Mouse (Mus musculus) limb, embryonic 14.5 days (tissue): Measurements from ENCODE around the gene Polr2a. TPM values are rescaled to one million over a fixed set of nuclear protein-coding genes. Genes with fewer than 3 reads are reported as not detected.

ENCODE experiments used
- ATAC-seq: fragments of 200-750 bp; cut with Nextera tagmentation; 2 replicates; pipeline ENCODE4 v1.8.0; 2017; ENCODE audit warnings: low read depth, moderate number of reproducible peaks, moderate TSS enrichment; ENCODE audit not compliant: low FRiP score
- DNase-seq: peaks from one replicate; pipeline ENCODE4 v3.0.0-alpha.2; 2015; ENCODE audit warnings: low spot score
- H3K27ac ChIP-seq: fragments of 300-500 bp; sonication (generic); replicated peaks from 2 replicates; pipeline ENCODE4 v1.5.1; 2014; ENCODE audit warnings: low read depth, mild to moderate bottlenecking, low read length, moderate library complexity, mixed read lengths
- H3K27me3 ChIP-seq: fragments of 300-500 bp; sonication (generic); 2 replicates; pipeline ENCODE4 v1.6.1; 2014; ENCODE audit warnings: low read length, mixed read lengths; ENCODE audit not compliant: control insufficient read depth, insufficient read depth
- H3K36me3 ChIP-seq: fragments of 300-500 bp; sonication (generic); 2 replicates; pipeline ENCODE4 v1.6.1; 2014; ENCODE audit warnings: mild to moderate bottlenecking, low read length, moderate library complexity, mixed read lengths; ENCODE audit not compliant: control insufficient read depth, insufficient read depth
- H3K4me1 ChIP-seq: fragments of 300-500 bp; sonication (generic); 2 replicates; pipeline ENCODE4 v1.6.1; 2014; ENCODE audit warnings: antibody characterized with exemption, low read length, mixed read lengths; ENCODE audit not compliant: control insufficient read depth, insufficient read depth
- H3K4me2 ChIP-seq: fragments of 300-500 bp; sonication (generic); replicated peaks from 2 replicates; pipeline ENCODE4 v1.6.1; 2014; ENCODE audit warnings: low read depth, mild to moderate bottlenecking, low read length, moderate library complexity; ENCODE audit not compliant: severe bottlenecking
- H3K4me3 ChIP-seq: fragments of 300-500 bp; sonication (generic); replicated peaks from 2 replicates; pipeline ENCODE4 v1.5.1; 2014; ENCODE audit warnings: low read length
- H3K9ac ChIP-seq: fragments of 300-500 bp; sonication (generic); 2 replicates; pipeline ENCODE4 v1.6.1; 2014; ENCODE audit warnings: mild to moderate bottlenecking, low read depth, low read length, moderate library complexity; ENCODE audit not compliant: severe bottlenecking
- H3K9me3 ChIP-seq: fragments of 300-500 bp; sonication (generic); 2 replicates; pipeline ENCODE4 v1.6.1; 2016; ENCODE audit warnings: low read length; ENCODE audit not compliant: control insufficient read depth
- POLR2A ChIP-seq: fragments of 200-500 bp; IDR thresholded peaks from 2 replicates; pipeline ENCODE4 v1.8.0; 2012; ENCODE audit warnings: inconsistent platforms, mild to moderate bottlenecking, moderate library complexity, borderline replicate concordance; ENCODE audit not compliant: insufficient read depth, insufficient read length; ENCODE audit errors: extremely low read depth
- WGBS: fragments of 180-500 bp; shearing (Covaris S2); extraction: QIAGEN DNeasy Blood & Tissue Kit; methylation state at CpG from one replicate; pipeline ENCODE4 v1.1.7; 2014; 5-methylcytosine and 5-hydroxymethylcytosine counted together
- polyA plus RNA-seq, 2 experiments: library from polyadenylated mRNA; depleted of rRNA in 1 of 2; stranded (reverse) in 1 of 2; unstranded in 1 of 2; fragments of >200 nt; fragmentation: Nextera tagmentation in 1 of 2; extraction: Ambion mirVana in 1 of 2; gene quantifications; 2 replicates each; pipeline versions ENCODE4 v1.2.1 to v1.2.3; 2012 to 2014

The Polr2a gene
- polyA plus RNA-seq (2012; rRNA removed) (76.6 and 100 TPM in 2 replicates), polyA plus RNA-seq (2014; fragmentation: Nextera tagmentation; extraction: Ambion mirVana) (40.7 and 45.3 TPM in 2 replicates)

DNA sequence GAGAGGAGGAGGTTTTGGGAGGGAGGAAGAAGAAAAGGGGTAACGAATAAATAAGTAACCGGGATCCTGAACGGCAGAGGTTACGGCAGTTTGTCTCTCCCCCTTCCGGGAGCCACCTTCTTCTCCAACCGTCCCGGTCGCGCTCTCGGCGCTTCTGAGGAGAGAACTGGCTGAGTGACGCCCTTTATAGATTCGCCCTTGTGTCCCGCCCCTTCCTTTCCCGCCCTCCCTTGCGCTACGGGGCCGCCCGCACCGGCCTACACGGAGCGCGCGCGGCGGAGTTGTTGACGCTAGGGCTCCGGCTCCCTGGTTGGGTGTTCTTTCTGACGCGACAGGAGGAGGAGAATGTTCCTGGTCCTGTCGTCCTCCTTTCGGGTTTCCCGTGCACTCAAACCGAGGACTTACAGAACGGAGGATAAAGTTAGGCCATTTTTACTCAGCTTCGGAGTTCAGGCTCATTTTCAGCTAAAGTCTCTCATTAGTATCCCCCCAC is at the start of gene Polr2a:
Polr2a (minus strand) TSS at position 160 of the 493 bp plus-strand sequence.
- peak; percentile 96 for ATAC-seq
- H3K9ac ChIP-seq: peak within 1 kb of the TSS; percentile 65
- peak within 1 kb of the TSS; percentile 73 for H3K4me2 ChIP-seq
- peaks cover 34% of the 10 kb centered on the region for H3K4me1 ChIP-seq
- peak within 1 kb of the TSS; percentile 56 for H3K4me3 ChIP-seq
- peak; percentile 97 for DNase-seq
- no peaks in the 10 kb centered on the region for H3K9me3 ChIP-seq
- no peaks in the 10 kb centered on the region for H3K36me3 ChIP-seq
- peak; percentile 100 for TF ChIP-seq POLR2A
- peak within 1 kb of the TSS; percentile 95 for H3K27ac ChIP-seq
- no peaks in the 10 kb centered on the region for H3K27me3 ChIP-seq
- under 1% methylated on average over 33 of the region's 36 CpGs for WGBS

DNA sequence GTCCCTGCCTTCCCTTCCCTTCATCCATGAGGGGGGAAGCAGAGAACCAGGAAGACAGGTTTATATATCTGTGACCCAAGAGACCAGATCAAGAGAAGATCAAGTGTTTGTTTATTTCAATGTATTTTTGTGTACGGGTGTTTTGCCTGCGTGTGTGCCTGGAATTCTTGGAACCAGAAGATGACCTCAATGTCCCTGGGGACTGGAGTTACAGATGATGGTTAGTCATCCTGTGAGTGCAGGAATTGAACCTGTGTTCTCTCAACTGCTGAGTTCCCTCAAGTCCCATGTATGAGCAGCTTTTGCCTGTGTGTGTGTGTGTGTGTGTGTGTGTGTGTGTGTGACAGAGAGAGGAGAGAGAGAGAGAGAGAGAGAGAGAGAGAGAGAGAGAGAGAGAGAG is 49.2 kb upstream of the Polr2a start:
- Histone ChIP-seq H3K4me2 (no peak overlapping the region), H3K27ac (no peak overlapping the region), H3K4me1 (peaks cover 25% of the 10 kb centered on the region), H3K4me3 (no peak overlapping the region), H3K9me3 (no peaks in the 10 kb centered on the region), H3K9ac (no peak overlapping the region), H3K27me3 (peaks cover 36% of the 10 kb centered on the region), H3K36me3 (no peaks in the 10 kb centered on the region)
- DNase-seq (no peak), ATAC-seq (no peak)
- no peak for TF ChIP-seq POLR2A
- WGBS: 83% methylated on average over 2 of the region's 2 CpGs

DNA sequence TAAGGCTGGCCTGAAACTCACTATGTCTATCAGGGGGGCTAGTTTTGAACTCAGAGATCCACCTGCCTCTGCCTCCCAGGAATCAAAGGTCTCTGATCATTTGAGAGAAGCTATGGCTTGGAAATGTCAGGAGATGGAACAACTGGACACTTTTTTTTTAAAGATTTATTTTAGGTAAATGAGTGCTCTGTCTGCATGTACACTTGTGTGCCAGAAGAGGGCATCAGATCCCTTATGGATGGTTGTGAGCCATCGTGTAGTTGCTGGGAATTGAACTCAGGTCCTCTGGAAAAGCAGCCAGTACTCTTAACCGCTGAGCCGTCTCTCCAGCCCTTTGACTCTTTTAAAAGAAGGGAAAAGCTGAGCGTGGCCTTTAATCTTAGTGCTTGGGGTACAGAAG is 47.9 kb upstream of the Polr2a start:
- Histone ChIP-seq H3K4me2 (no peak overlapping the region), H3K4me3 (no peak overlapping the region), H3K9ac (no peak overlapping the region), H3K36me3 (no peaks in the 10 kb centered on the region), H3K4me1 (peaks cover 37% of the 10 kb centered on the region), H3K9me3 (no peaks in the 10 kb centered on the region), H3K27me3 (peaks cover 47% of the 10 kb centered on the region), H3K27ac (no peak overlapping the region)
- DNase-seq (no peak), ATAC-seq (no peak)
- 76% methylated on average over 4 of the region's 4 CpGs for WGBS
- TF ChIP-seq POLR2A: no peak

DNA sequence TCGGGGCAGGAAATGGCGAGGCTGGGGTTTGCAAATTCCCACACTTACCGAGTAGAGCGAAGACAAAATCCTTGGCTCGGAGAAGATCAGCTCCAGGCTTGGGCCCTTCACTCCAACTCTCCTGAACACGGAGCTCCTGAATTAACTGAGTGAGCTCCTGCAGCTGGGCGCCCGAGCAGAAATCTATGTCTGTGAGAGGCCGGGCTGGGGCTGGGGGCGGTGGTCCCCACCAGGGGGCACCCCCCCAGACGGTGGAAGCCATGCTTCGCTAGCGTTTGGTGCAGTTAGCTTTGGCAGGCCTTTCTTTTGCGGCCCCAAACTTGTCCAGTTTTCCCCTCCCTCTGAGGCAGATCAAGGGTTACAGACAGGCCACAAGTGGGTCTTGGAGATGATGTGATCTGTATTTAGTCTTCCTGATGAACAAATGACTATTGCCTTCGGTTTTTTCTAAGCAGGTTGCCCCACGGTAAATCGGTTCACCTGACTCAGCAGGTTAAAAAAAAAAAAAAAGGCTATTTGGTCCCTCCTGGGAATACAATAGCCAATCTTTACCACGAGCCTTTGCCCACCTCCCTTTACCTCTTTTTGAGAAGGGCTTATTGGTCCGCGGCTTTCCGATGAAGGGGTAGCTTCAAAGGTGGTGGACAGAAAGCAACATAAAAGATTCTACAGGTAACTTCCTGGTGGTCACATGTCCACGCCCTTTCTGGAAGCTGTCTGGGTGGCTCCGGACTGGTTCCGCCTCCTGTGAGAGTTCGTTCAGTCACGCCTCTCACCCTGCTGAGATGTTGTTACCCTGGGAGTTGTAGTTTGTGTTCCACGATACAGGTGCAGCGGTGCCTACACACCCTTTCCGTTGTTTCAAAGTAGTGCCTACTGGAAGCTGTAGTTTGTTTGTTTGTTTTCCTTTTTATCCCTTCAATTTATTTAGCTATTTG is 46.8 kb upstream of the Polr2a start, which contains the start of gene Tmem102:
Tmem102 (minus strand) TSS at position 653 of the 938 bp plus-strand sequence.
- DNase-seq: no peak
- Histone ChIP-seq H3K36me3 (no peaks in the 10 kb centered on the region), H3K4me3 (peak within 1 kb of the TSS; percentile 61), H3K27ac (no peak within 1 kb of the TSS), H3K4me2 (peak within 1 kb of the TSS; percentile 94), H3K4me1 (peaks cover 45% of the 10 kb centered on the region), H3K27me3 (peaks cover 47% of the 10 kb centered on the region), H3K9ac (no peak within 1 kb of the TSS), H3K9me3 (no peaks in the 10 kb centered on the region)
- WGBS: 7% methylated on average over 29 of the region's 29 CpGs
- TF ChIP-seq POLR2A: no peak
- ATAC-seq: no peak

DNA sequence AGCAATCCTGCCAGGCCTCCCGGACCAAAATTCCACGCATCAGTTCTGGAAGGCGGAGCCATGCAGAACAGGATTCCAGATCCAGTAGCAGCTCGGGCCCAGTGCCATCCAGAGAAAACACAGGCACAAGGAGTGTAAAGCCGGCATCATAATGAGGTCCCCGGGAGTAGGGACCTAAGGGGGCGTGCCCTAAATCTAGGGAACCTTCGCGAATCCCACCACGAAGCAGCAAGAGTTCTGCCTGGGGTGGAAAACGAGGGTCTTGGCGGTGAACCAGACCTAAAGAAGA is 46.2 kb upstream of the Polr2a start:
- Histone ChIP-seq H3K4me1 (peaks cover 50% of the 10 kb centered on the region), H3K9ac (no peak overlapping the region), H3K9me3 (no peaks in the 10 kb centered on the region), H3K36me3 (no peaks in the 10 kb centered on the region), H3K27me3 (peaks cover 47% of the 10 kb centered on the region), H3K27ac (no peak overlapping the region), H3K4me2 (peak overlapping the region; percentile 94), H3K4me3 (peak overlapping the region; percentile 61)
- no peak for TF ChIP-seq POLR2A
- 4% methylated on average over 12 of the region's 12 CpGs for WGBS
- ATAC-seq (no peak), DNase-seq (no peak)
